Mouse (Mus musculus) neural tube, embryonic 13.5 days (tissue): Measurements from ENCODE around the gene Zfp697. TPM values are rescaled to one million over a fixed set of nuclear protein-coding genes. Genes with fewer than 3 reads are reported as not detected.
"Not testable (repeated sequence)": the region's sequence is repeated elsewhere in the genome, so short reads cannot be mapped to it uniquely, and the experiment has no call there.

Experiments
- ATAC-seq: fragments of 200-750 bp; cut with Nextera tagmentation; 2 replicates; pipeline ENCODE4 v1.8.0; 2017; ENCODE audit warnings: low read depth, mild to moderate bottlenecking, moderate TSS enrichment, moderate library complexity
- H3K27ac ChIP-seq: fragments of 300-500 bp; sonication (generic); replicated peaks from 2 replicates; pipeline ENCODE4 v1.5.1; 2015; ENCODE audit warnings: moderate library complexity, mild to moderate bottlenecking, inconsistent platforms
- H3K27me3 ChIP-seq: fragments of 300-500 bp; sonication (generic); 2 replicates; pipeline ENCODE4 v1.6.1; 2015; ENCODE audit warnings: mild to moderate bottlenecking, inconsistent platforms
- H3K36me3 ChIP-seq: fragments of 300-500 bp; sonication (generic); 2 replicates; pipeline ENCODE4 v1.6.1; 2015; ENCODE audit warnings: mild to moderate bottlenecking, inconsistent platforms
- H3K4me1 ChIP-seq: fragments of 300-500 bp; sonication (generic); replicated peaks from 2 replicates; pipeline ENCODE4 v1.6.1; 2015; ENCODE audit warnings: inconsistent platforms
- H3K4me2 ChIP-seq: fragments of 300-500 bp; sonication (generic); 2 replicates; pipeline ENCODE4 v1.6.1; 2015; ENCODE audit warnings: inconsistent platforms, mild to moderate bottlenecking, moderate library complexity
- H3K4me3 ChIP-seq: fragments of 300-500 bp; sonication (generic); 2 replicates; pipeline ENCODE4 v1.5.1; 2015; ENCODE audit warnings: mild to moderate bottlenecking, inconsistent platforms
- H3K9ac ChIP-seq: fragments of 300-500 bp; sonication (generic); 2 replicates; pipeline ENCODE4 v1.6.1; 2015; ENCODE audit warnings: moderate library complexity, mild to moderate bottlenecking, inconsistent platforms
- H3K9me3 ChIP-seq: fragments of 300-500 bp; sonication (generic); 2 replicates; pipeline ENCODE4 v1.6.1; 2016; ENCODE audit warnings: inconsistent platforms
- WGBS: fragments of 180-500 bp; shearing (Covaris S2); methylation state at CpG from one replicate; pipeline ENCODE4 v1.1.7; 2015; 5-methylcytosine and 5-hydroxymethylcytosine counted together
- polyA plus RNA-seq: library from polyadenylated mRNA; unstranded; fragments of >200 nt; fragmentation: Nextera tagmentation; extraction: Ambion mirVana; gene quantifications from 2 replicates; pipeline ENCODE4 v1.2.1, GENCODE M21; 2015

The Zfp697 gene
- polyA plus RNA-seq, 1 experiment from 2014 or later: 14.9 TPM

DNA sequence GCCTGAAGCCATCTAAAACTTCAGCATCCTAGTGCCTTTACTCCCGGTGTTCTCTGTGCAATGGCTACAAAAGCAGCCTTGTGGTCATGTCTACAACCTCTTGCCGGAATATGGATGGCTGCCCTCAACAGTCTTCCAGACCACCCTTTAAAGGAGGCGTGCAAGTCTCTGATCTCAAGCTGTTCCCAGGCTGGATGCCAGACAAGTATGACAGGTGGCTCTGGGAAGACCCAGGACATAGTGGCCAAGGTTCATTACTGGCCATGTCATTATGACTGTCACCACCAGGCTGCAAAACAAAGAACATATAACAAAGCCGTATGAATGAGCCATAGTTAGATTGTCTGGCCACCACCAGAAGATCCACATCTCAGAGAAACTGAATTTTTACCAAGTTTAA, 4.0 kb upstream of the Zfp697 start:
- H3K27ac ChIP-seq: no peak overlapping the region
- no peak overlapping the region for H3K4me2 ChIP-seq
- H3K36me3 ChIP-seq: no peaks in the 10 kb centered on the region
- no peaks in the 10 kb centered on the region for H3K9me3 ChIP-seq
- H3K4me1 ChIP-seq: peaks cover 2% of the 10 kb centered on the region
- WGBS: 86% methylated on average over 4 of the region's 4 CpGs
- no peak for ATAC-seq
- no peak overlapping the region for H3K9ac ChIP-seq
- H3K4me3 ChIP-seq: no peak overlapping the region
- no peaks in the 10 kb centered on the region for H3K27me3 ChIP-seq

DNA sequence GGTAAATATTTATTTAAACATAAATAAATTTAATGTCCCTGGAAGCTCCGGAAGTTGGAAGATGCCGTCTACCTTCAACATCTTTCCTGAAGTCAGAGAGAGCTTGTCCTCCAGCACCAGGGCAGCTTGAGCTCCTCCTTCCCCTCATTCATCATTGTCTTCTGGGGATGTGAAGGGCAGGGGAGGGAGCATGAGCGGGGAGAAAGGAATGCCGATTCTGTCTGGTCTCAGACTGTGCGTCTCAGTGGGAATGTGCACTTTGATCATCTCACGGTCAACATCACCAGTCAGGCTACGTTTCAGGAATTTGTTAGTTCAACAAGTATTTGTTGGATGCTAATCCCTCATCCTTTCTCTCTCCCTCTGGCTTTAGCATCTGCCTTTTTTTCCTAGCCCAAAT, 3.0 kb upstream of the Zfp697 start:
- Histone ChIP-seq H3K4me3 (no peak overlapping the region), H3K27ac (no peak overlapping the region), H3K4me2 (no peak overlapping the region), H3K9ac (no peak overlapping the region), H3K27me3 (no peaks in the 10 kb centered on the region), H3K9me3 (no peaks in the 10 kb centered on the region), H3K36me3 (no peaks in the 10 kb centered on the region), H3K4me1 (peaks cover 12% of the 10 kb centered on the region)
- ATAC-seq: no peak
- 17% methylated on average over 7 of the region's 7 CpGs for WGBS

DNA sequence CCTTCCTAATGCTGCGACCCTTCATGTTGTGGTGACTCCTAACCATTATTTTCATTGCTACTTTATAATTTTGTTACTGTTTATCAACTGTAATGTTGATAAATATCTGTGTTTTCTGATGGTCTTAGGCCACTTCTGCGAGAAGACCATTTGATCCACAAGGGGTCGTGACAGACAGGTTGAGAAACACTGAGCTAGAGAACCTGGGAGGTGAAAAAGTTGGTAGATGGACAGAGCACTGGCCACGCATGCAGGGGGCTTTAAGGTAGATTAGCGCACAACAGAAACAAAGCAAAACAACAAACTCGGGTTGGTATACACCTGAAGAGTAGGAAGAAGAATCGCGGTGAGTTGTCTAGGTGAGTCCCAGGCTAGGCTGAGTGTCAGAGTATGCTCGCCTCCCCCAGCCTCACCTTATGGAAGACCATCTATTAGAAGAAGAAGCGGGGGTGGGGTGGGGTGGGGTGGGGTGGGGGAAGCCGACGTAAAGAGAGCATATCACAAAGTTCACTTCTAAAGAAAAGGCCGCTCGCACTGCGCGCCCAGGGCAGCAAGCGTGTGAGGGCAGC, 500 bp upstream of the Zfp697 start:
- 9% methylated on average over 17 of the region's 17 CpGs for WGBS
- no peaks in the 10 kb centered on the region for H3K36me3 ChIP-seq
- peak overlapping the region; percentile 87 for H3K4me2 ChIP-seq
- H3K27ac ChIP-seq: peak overlapping the region; percentile 93; the same call in 1 of the 2 replicates
- peak overlapping the region; percentile 80 for H3K4me3 ChIP-seq
- H3K27me3 ChIP-seq: no peaks in the 10 kb centered on the region
- no peaks in the 10 kb centered on the region for H3K9me3 ChIP-seq
- peaks cover 24% of the 10 kb centered on the region for H3K4me1 ChIP-seq
- H3K9ac ChIP-seq: peak overlapping the region; percentile 96
- ATAC-seq: peak; percentile 32

DNA sequence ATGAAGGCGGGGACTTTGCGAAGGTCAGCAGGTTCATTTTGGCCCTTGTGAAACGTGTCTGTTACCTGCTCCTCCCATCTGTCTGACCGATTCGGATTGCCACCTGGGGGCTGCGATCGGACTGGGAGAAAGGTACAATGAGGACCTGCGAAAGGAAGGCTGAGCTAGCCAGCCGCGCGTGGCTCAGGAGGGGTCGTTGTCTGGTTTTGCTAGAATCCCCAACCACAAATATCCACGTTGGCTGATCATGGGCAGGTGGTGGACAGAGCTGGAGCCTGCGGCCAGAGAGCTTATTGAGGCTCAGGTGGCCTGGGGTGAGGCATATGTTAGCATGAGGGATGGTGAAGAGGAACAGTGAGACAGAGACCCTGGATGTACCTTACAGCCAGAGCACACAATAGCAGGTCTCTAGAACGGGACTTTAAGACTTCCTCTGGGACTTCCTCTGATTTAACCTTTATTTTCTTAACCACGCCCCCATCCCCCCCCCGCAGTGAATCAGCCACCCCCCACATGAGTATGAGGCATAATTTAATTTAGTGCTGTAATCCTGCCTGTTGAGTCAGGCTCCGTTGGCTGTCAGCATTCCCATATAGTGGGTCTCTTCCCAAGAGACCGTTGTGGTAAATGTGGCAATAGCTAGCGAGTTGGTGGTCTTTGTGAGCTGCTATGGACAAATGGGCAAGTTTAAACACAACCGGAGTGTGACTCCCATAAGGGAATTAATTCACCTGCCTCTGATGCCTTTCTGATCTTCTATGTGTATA, 946 bp downstream of the Zfp697 start:
- no peaks in the 10 kb centered on the region for H3K9me3 ChIP-seq

DNA sequence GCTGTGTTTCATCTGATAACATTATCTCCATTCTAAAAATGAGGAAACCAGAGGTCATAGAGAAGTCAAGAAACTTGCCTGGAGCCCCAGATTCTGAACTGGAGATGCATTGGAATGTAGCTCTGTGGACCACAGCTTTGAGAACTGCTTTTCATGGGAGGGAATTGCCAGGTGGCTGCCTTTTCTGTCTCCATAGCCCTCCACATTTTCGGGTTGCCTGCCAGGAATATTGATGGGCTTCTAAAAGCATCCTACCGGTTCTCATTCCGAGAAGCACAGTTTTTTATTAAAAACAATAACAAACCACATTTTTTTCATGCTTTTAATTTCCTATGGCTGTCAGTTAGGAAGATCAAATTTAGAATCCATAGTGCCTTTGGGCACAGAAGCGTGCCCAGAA, 4.8 kb downstream of the Zfp697 start:
- no peak for ATAC-seq

More for the DNA sequence above, 946 bp downstream of the Zfp697 start:
- peak overlapping the region; percentile 93 for H3K27ac ChIP-seq
- 5% methylated on average over 21 of the region's 21 CpGs for WGBS
- no peaks in the 10 kb centered on the region for H3K27me3 ChIP-seq
- peaks cover 31% of the 10 kb centered on the region for H3K4me1 ChIP-seq
- peak overlapping the region; percentile 80 for H3K4me3 ChIP-seq
- peak overlapping the region; percentile 87 for H3K4me2 ChIP-seq
- peak; percentile 62 for ATAC-seq
- H3K9ac ChIP-seq: peak overlapping the region; percentile 96
- no peaks in the 10 kb centered on the region for H3K36me3 ChIP-seq

DNA sequence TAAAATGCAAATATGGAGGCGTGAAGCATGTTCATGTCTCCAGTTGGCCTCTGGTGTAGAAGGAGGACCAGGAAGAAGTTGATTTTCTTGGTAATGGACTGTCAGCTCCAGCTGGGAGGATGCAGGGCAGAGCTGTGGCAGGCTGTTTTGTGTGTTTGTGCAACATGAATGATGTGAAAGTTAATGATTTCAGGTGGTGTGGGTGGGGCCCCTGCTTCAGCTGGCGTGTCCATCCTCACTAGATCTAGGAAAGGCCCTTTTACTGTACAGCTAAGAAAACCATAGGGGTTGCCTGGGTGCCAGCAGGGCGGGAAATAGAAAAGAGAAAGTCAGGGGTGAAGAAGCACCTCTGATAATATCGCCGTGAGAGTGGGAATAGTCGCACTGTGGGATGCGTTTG, 5.5 kb downstream of the Zfp697 start:
- ATAC-seq: no peak
- H3K9me3 ChIP-seq: no peaks in the 10 kb centered on the region
- H3K27ac ChIP-seq: no peak overlapping the region
- peaks cover 31% of the 10 kb centered on the region for H3K4me1 ChIP-seq
- H3K36me3 ChIP-seq: no peaks in the 10 kb centered on the region
- 82% methylated on average over 7 of the region's 7 CpGs for WGBS
- H3K4me3 ChIP-seq: no peak overlapping the region
- H3K4me2 ChIP-seq: no peak overlapping the region
- H3K27me3 ChIP-seq: no peaks in the 10 kb centered on the region
- H3K9ac ChIP-seq: no peak overlapping the region; the same call in 1 of the 2 replicates

More for the DNA sequence above, 4.8 kb downstream of the Zfp697 start:
- no peaks in the 10 kb centered on the region for H3K9me3 ChIP-seq
- H3K27me3 ChIP-seq: no peaks in the 10 kb centered on the region
- 66% methylated on average over 4 of the region's 4 CpGs for WGBS
- H3K4me2 ChIP-seq: no peak overlapping the region
- H3K9ac ChIP-seq: peak overlapping the region; percentile 5; the same call in 1 of the 2 replicates
- peaks cover 31% of the 10 kb centered on the region for H3K4me1 ChIP-seq
- H3K27ac ChIP-seq: no peak overlapping the region
- no peak overlapping the region for H3K4me3 ChIP-seq
- H3K36me3 ChIP-seq: no peaks in the 10 kb centered on the region

DNA sequence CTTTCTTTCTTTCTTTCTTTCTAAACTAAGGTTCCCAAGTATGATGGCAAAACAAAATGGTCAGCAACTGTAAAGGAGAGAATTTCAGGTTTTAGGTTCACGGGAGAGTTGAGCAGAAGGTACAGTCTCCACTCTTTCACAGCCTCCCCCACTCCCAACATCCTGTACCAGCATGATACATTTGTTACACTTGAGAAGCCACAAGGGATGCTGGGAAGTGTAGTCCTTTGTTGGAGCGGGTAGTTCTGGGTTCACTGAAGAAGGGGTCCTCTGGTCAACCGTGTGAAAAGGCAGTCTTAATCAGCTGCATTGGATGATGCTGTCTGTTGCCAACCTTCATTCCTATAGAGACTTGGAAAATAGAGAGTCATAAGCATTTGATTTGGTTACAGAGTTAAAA, 7.0 kb downstream of the Zfp697 start:
- Histone ChIP-seq H3K36me3 (no peaks in the 10 kb centered on the region), H3K9ac (no peak overlapping the region), H3K9me3 (no peaks in the 10 kb centered on the region), H3K4me2 (no peak overlapping the region), H3K27me3 (no peaks in the 10 kb centered on the region), H3K4me1 (peaks cover 18% of the 10 kb centered on the region), H3K27ac (no peak overlapping the region), H3K4me3 (no peak overlapping the region)
- 59% methylated on average over 3 of the region's 3 CpGs for WGBS
- peak; percentile 70; the same call in 1 of the 2 replicates for ATAC-seq

DNA sequence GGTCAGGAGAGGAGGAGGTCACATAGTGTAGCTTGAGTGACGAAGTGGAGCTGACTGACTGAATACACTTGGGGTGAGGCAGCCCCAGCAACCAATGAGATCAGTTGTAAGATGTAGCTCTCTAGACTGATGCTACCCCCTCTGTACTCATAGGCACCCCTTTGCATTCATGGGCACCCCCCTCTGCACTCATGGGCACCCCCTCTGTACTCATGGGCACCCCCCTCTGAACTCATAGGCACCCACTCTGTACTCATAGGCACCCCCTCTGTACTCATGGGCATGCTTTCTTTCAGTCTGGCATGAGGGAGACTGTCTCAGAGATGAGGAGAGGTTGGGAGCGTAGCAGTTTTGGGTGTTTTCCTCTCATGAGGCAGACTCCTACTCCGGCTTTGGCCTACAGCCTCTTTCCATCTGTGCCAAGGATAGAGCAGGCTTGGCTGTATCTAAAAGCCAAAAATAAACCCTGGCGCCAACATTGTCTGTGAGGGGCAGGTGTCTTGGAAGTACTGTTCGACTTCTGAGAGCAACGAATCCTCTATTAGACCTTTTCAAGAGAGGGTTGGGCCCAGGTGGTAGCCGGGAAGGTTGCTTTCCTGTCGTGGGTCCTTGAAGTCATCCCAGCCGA, 22.1 kb downstream of the Zfp697 start:
- not testable (repeated sequence) for H3K4me1 ChIP-seq, H3K4me3 ChIP-seq, H3K9me3 ChIP-seq, H3K27ac ChIP-seq, H3K9ac ChIP-seq, ATAC-seq, H3K4me2 ChIP-seq, H3K36me3 ChIP-seq, H3K27me3 ChIP-seq
- WGBS: 94% methylated on average over 9 of the region's 9 CpGs

DNA sequence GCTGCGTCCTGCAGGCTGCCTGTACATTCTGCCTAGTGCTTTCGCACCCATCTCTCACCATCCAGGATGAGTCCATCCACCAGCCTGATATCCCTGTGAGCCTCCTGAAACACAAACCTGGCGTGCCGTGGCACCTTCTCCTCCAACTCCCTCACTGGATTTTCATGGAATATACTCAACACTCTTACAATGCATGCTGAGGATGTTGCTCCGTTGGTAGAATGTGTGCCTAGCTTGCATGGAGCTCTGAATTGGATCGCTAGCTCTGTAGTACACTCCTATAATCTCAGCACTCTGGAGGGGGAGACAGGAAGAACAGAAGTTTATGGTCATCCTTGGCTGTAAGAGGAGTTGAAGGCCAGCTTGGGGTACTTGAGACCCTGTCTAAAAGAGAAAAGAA, 23.6 kb downstream of the Zfp697 start:
- not testable (repeated sequence) for H3K9ac ChIP-seq, H3K4me1 ChIP-seq, H3K4me2 ChIP-seq, H3K27ac ChIP-seq, ATAC-seq, H3K36me3 ChIP-seq, H3K9me3 ChIP-seq, H3K27me3 ChIP-seq, H3K4me3 ChIP-seq
- WGBS: 88% methylated on average over 6 of the region's 6 CpGs

DNA sequence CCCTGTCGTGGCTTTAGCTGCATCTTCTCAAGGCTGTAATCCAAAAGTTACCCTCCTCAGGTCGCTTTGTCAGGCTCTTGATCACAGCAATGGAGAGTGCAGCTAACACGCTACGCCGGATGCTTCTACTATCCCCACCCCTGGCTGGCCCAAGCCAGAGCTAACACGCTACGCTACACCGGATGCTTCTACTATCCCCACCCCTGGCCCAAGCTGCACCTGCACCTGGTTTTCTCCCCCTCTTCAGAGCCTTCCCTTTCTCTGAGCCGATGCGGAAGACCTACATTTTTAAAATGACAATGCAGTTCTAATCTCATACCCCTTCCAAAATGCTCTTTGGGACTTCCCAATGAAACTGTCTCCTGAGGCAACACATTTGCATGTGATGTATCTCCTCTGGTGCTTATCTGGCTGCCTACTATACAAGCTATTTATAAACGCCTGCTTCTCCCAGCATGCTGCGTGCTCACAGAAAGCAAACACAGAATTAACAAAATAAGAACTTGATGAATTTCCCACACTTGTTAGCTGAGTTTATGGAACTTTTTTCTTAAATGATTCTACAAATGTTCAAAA, 24.4 kb downstream of the Zfp697 start:
- not testable (repeated sequence) for H3K9ac ChIP-seq, H3K4me2 ChIP-seq, H3K9me3 ChIP-seq, H3K4me3 ChIP-seq, ATAC-seq, H3K4me1 ChIP-seq, H3K36me3 ChIP-seq, H3K27ac ChIP-seq, H3K27me3 ChIP-seq
- WGBS: 62% methylated on average over 12 of the region's 12 CpGs

DNA sequence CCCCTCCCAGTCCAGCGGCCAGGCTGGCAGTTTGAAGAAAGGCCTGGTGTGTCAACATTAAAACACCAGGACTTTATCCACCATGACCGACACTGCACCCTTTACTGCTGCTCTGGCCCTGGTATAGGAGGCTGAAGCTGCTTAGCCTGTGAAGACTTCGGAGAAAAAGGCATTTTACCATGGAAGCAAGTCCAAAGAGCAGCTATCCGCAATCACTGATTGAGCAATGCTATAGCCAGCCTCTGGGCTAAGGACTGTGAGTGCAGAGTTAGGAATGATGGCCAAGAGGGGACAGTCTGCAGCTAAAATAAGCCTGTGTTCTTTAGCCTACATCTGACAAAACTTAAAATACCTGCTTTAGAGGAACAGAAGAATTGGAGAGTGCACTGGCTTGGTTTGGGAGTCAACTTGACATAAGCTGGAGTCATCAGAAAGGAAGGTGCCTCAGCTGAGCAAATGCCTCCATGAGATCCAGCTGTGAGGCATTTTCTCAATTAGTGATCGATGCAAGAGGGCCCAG, 25.1 kb downstream of the Zfp697 start:
- H3K4me1 ChIP-seq, H3K36me3 ChIP-seq, H3K27ac ChIP-seq, H3K9me3 ChIP-seq, H3K4me3 ChIP-seq, H3K27me3 ChIP-seq, H3K9ac ChIP-seq, ATAC-seq, H3K4me2 ChIP-seq: not testable (repeated sequence)
- 62% methylated on average over 5 of the region's 5 CpGs for whole genome bisulfite sequencing
